Mouse (Mus musculus): ENCODE results near the gene Pdgfb. TPM values are rescaled to one million over a fixed set of nuclear protein-coding genes. Genes with fewer than 3 reads are reported as not detected.

Gene Pdgfb
- polyA plus RNA-seq, 1 experiment = 27.2 TPM

- TF ChIP-seq CTCF (IDR thresholded peaks at IDR 0.05; ENCODE audit: control insufficient read depth, insufficient read depth, insufficient read length) = no peak
- Histone ChIP-seq H3K79me2 (ENCODE audit: control insufficient read depth, insufficient read depth) (peaks cover 73% of the 10 kb centered on the region), H3K4me3 (ENCODE audit: insufficient read depth, poor library complexity, severe bottlenecking) (no peak overlapping the region), H3K27me3 (ENCODE audit: control insufficient read depth, insufficient read depth, insufficient read length) (no peaks in the 10 kb centered on the region), H3K36me3 (ENCODE audit: control insufficient read depth, insufficient read depth) (peaks cover 55% of the 10 kb centered on the region), H3ac (ENCODE audit: control insufficient read depth, insufficient read length, low read depth) (no peak overlapping the region), H3K79me3 (ENCODE audit: low read depth) (peaks cover 30% of the 10 kb centered on the region)
These were observed 8.6 kb downstream of the Pdgfb start for GRCm38 (mm10) chr15:80006156-80006555.

GRCm38 (mm10) chr15:80005436-80005835 is 9.3 kb downstream of the Pdgfb start:
- Histone ChIP-seq H3K79me3 (ENCODE audit: low read depth) (peaks cover 24% of the 10 kb centered on the region), H3K79me2 (ENCODE audit: control insufficient read depth, insufficient read depth) (peaks cover 65% of the 10 kb centered on the region), H3K36me3 (ENCODE audit: control insufficient read depth, insufficient read depth) (peaks cover 61% of the 10 kb centered on the region), H3ac (ENCODE audit: control insufficient read depth, insufficient read length, low read depth) (no peak overlapping the region), H3K27me3 (ENCODE audit: control insufficient read depth, insufficient read depth, insufficient read length) (no peaks in the 10 kb centered on the region), H3K4me3 (ENCODE audit: insufficient read depth, poor library complexity, severe bottlenecking) (no peak overlapping the region)
- no peak for TF ChIP-seq MYOD1 (IDR thresholded peaks at IDR 0.05; ENCODE audit: control insufficient read depth, insufficient read length, low read depth)
- TF ChIP-seq USF1 (IDR thresholded peaks at IDR 0.05; ENCODE audit: low read depth) = no peak
- no peak for TF ChIP-seq MAX (IDR thresholded peaks at IDR 0.05)
- no peak for TF ChIP-seq FOSL1 (IDR thresholded peaks at IDR 0.05; ENCODE audit: insufficient read depth, low read length, poor library complexity, severe bottlenecking)
- TF ChIP-seq CTCF (IDR thresholded peaks at IDR 0.05; ENCODE audit: control insufficient read depth, insufficient read depth, insufficient read length) = no peak
- TF ChIP-seq CEBPB (IDR thresholded peaks at IDR 0.05; ENCODE audit: low read depth) = no peak
- no peak for TF ChIP-seq MYOG (IDR thresholded peaks at IDR 0.05; ENCODE audit: control insufficient read depth, extremely low read depth, insufficient read length)

- TF ChIP-seq MYOD1 (IDR thresholded peaks at IDR 0.05; ENCODE audit: control insufficient read depth, insufficient read length, low read depth) = no peak
- no peak for TF ChIP-seq CEBPB (IDR thresholded peaks at IDR 0.05; ENCODE audit: low read depth)
- no peak for TF ChIP-seq FOSL1 (IDR thresholded peaks at IDR 0.05; ENCODE audit: insufficient read depth, low read length, poor library complexity, severe bottlenecking)
- TF ChIP-seq MAX (IDR thresholded peaks at IDR 0.05) = no peak
- no peak for TF ChIP-seq CTCF (IDR thresholded peaks at IDR 0.05; ENCODE audit: control insufficient read depth, insufficient read depth, insufficient read length)
- no peak for TF ChIP-seq USF1 (IDR thresholded peaks at IDR 0.05; ENCODE audit: low read depth)
- no peak for TF ChIP-seq MYOG (IDR thresholded peaks at IDR 0.05; ENCODE audit: control insufficient read depth, extremely low read depth, insufficient read length)
- Histone ChIP-seq H3K79me3 (ENCODE audit: low read depth) (peaks cover 23% of the 10 kb centered on the region), H3K79me2 (ENCODE audit: control insufficient read depth, insufficient read depth) (peaks cover 59% of the 10 kb centered on the region), H3K36me3 (ENCODE audit: control insufficient read depth, insufficient read depth) (peaks cover 67% of the 10 kb centered on the region), H3ac (ENCODE audit: control insufficient read depth, insufficient read length, low read depth) (no peak overlapping the region), H3K4me3 (ENCODE audit: insufficient read depth, poor library complexity, severe bottlenecking) (no peak overlapping the region), H3K27me3 (ENCODE audit: control insufficient read depth, insufficient read depth, insufficient read length) (no peaks in the 10 kb centered on the region)
These were observed 10.0 kb downstream of the Pdgfb start for GRCm38 (mm10) chr15:80004644-80005340.

GRCm38 (mm10) chr15:80003581-80003980 is 11.2 kb downstream of the Pdgfb start:
- H3K79me3 ChIP-seq (ENCODE audit: low read depth) = peaks cover 18% of the 10 kb centered on the region
- no peak for TF ChIP-seq MAX (IDR thresholded peaks at IDR 0.05)
- no peak for TF ChIP-seq FOSL1 (IDR thresholded peaks at IDR 0.05; ENCODE audit: insufficient read depth, low read length, poor library complexity, severe bottlenecking)
- no peak for TF ChIP-seq CEBPB (IDR thresholded peaks at IDR 0.05; ENCODE audit: low read depth)
- no peak for TF ChIP-seq USF1 (IDR thresholded peaks at IDR 0.05; ENCODE audit: low read depth)
- no peak for TF ChIP-seq MYOG (IDR thresholded peaks at IDR 0.05; ENCODE audit: control insufficient read depth, extremely low read depth, insufficient read length)
- no peaks in the 10 kb centered on the region for H3K27me3 ChIP-seq (ENCODE audit: control insufficient read depth, insufficient read depth, insufficient read length)

GRCm38 (mm10) chr15:80001601-80002000 is 13.2 kb downstream of the Pdgfb start:
- TF ChIP-seq FOSL1 (IDR thresholded peaks at IDR 0.05; ENCODE audit: insufficient read depth, low read length, poor library complexity, severe bottlenecking) = no peak
- TF ChIP-seq CEBPB (IDR thresholded peaks at IDR 0.05; ENCODE audit: low read depth) = no peak
- TF ChIP-seq USF1 (IDR thresholded peaks at IDR 0.05; ENCODE audit: low read depth) = no peak
- no peak for TF ChIP-seq MYOD1 (IDR thresholded peaks at IDR 0.05; ENCODE audit: control insufficient read depth, insufficient read length, low read depth)
- no peak for TF ChIP-seq MAX (IDR thresholded peaks at IDR 0.05)
- TF ChIP-seq MYOG (IDR thresholded peaks at IDR 0.05; ENCODE audit: control insufficient read depth, extremely low read depth, insufficient read length) = no peak
- TF ChIP-seq CTCF (IDR thresholded peaks at IDR 0.05; ENCODE audit: control insufficient read depth, insufficient read depth, insufficient read length) = no peak
- Histone ChIP-seq H3K36me3 (ENCODE audit: control insufficient read depth, insufficient read depth) (peaks cover 69% of the 10 kb centered on the region), H3K79me2 (ENCODE audit: control insufficient read depth, insufficient read depth) (peaks cover 27% of the 10 kb centered on the region), H3K4me3 (ENCODE audit: insufficient read depth, poor library complexity, severe bottlenecking) (no peak overlapping the region), H3K79me3 (ENCODE audit: low read depth) (peaks cover 8% of the 10 kb centered on the region), H3K27me3 (ENCODE audit: control insufficient read depth, insufficient read depth, insufficient read length) (no peaks in the 10 kb centered on the region), H3ac (ENCODE audit: control insufficient read depth, insufficient read length, low read depth) (no peak overlapping the region)

More at GRCm38 (mm10) chr15:80003581-80003980, 11.2 kb downstream of the Pdgfb start:
- Histone ChIP-seq H3ac (ENCODE audit: control insufficient read depth, insufficient read length, low read depth) (no peak overlapping the region), H3K36me3 (ENCODE audit: control insufficient read depth, insufficient read depth) (peaks cover 64% of the 10 kb centered on the region), H3K4me3 (ENCODE audit: insufficient read depth, poor library complexity, severe bottlenecking) (no peak overlapping the region), H3K79me2 (ENCODE audit: control insufficient read depth, insufficient read depth) (peaks cover 47% of the 10 kb centered on the region)

GRCm38 (mm10) chr15:80000694-80001093 is 14.1 kb downstream of the Pdgfb start:
- Histone ChIP-seq H3K27me3 (ENCODE audit: control insufficient read depth, insufficient read depth, insufficient read length) (no peaks in the 10 kb centered on the region), H3K36me3 (ENCODE audit: control insufficient read depth, insufficient read depth) (peaks cover 78% of the 10 kb centered on the region)

More at GRCm38 (mm10) chr15:80000694-80001093, 14.1 kb downstream of the Pdgfb start:
- H3K4me3 ChIP-seq (ENCODE audit: insufficient read depth, poor library complexity, severe bottlenecking) = no peak overlapping the region
- peaks cover 18% of the 10 kb centered on the region for H3K79me2 ChIP-seq (ENCODE audit: control insufficient read depth, insufficient read depth)
- H3K79me3 ChIP-seq (ENCODE audit: low read depth) = peaks cover 5% of the 10 kb centered on the region
- no peak overlapping the region for H3ac ChIP-seq (ENCODE audit: control insufficient read depth, insufficient read length, low read depth)
- TF ChIP-seq CEBPB (IDR thresholded peaks at IDR 0.05; ENCODE audit: low read depth) (no peak), MYOD1 (IDR thresholded peaks at IDR 0.05; ENCODE audit: control insufficient read depth, insufficient read length, low read depth) (no peak), MYOG (IDR thresholded peaks at IDR 0.05; ENCODE audit: control insufficient read depth, extremely low read depth, insufficient read length) (no peak), USF1 (IDR thresholded peaks at IDR 0.05; ENCODE audit: low read depth) (no peak), FOSL1 (IDR thresholded peaks at IDR 0.05; ENCODE audit: insufficient read depth, low read length, poor library complexity, severe bottlenecking) (no peak), CTCF (IDR thresholded peaks at IDR 0.05; ENCODE audit: control insufficient read depth, insufficient read depth, insufficient read length) (no peak), MAX (IDR thresholded peaks at IDR 0.05) (no peak)
